Mouse (Mus musculus) pancreas, adult 10 weeks (tissue): ENCODE results near the gene AV320801. TPM values are rescaled to one million over a fixed set of nuclear protein-coding genes. Genes with fewer than 3 reads are reported as not detected.

Experiments
- polyA plus RNA-seq: library from polyadenylated mRNA; stranded (reverse); fragments of 350-450 nt; fragmentation: Illumina TruSeq; extraction: RNeasy Lipid Tissue Mini Kit (QIAGEN cat#74804); gene quantifications from one replicate; pipeline ENCODE4 v1.2.3, GENCODE M21; 2015; ENCODE audit warnings: low read depth, low replicate concordance; ENCODE audit not compliant: insufficient read depth

AV320801 gene
- polyA plus RNA-seq: not detected

GRCm38 (mm10) chrX:135494288-135494687 lies at the start of gene AV320801:
TSS of gene AV320801 (plus strand) at chrX:135494588.

Other genes with a start within 250 kb of the AV320801 start
- gene Pramel3, start 192.3 kb upstream of the AV320801 start, polyA plus RNA-seq: not detected
- gene Gm5128, start 121.3 kb upstream of the AV320801 start, polyA plus RNA-seq: not detected
- gene Gm7903, start 60.8 kb upstream of the AV320801 start, polyA plus RNA-seq: not detected
- not detected for gene Nxf7, start 104.2 kb downstream of the AV320801 start, polyA plus RNA-seq
- not detected for gene Prame, start 133.1 kb downstream of the AV320801 start, polyA plus RNA-seq
- gene Tcp11x2, start 199.2 kb downstream of the AV320801 start, polyA plus RNA-seq: not detected
- gene Tmsb15a, start 230.7 kb downstream of the AV320801 start, polyA plus RNA-seq: not detected
- 1.9 TPM for gene Armcx5, start 248.1 kb downstream of the AV320801 start, polyA plus RNA-seq
- gene Gprasp1, start 248.1 kb downstream of the AV320801 start, polyA plus RNA-seq: 10.3 TPM